Mouse (Mus musculus): ENCODE data around the gene Fancd2os. TPM values are rescaled to one million over a fixed set of nuclear protein-coding genes. Genes with fewer than 3 reads are reported as not detected.

The Fancd2os gene
- total RNA-seq (2021) = not detected

DNA sequence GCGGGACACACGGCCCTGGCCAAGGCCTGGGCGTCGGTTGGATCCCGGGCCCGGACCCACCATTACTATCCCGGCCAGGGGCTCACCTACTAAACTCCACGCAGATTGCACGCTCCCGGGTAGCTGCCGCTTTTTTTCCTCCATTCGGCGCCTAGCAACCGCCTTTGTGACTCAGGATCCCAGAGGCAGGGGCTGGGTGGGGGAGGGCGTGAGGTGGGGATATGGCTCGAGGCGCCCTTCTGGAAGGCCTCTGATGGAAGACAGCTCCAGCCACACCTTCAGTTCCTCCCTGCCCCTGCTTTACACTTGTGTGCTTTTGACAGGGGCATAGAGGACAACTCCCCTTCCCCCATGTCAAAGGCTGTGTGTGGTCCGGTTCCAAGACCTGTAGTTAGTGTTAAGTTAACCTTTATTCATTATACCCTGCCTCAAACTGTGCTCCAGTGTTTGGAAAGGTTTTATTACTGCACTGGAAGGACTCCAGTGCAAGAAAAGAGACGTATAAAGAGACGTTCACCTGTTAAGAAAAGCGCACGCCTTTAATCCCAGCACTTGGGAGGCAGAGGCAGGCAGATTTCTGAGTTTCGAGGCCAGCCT lies at the start of gene Fancd2os:
Gene Fancd2os (minus strand): TSS at position 173 of the 597 bp plus-strand sequence.
- intact Hi-C loops (cut with DNase I) = no loop called here
- DNase-seq = no peak

- DNase-seq = no peak
- intact Hi-C loops (cut with DNase I) = no loop called here
Observed at GRCm38 (mm10) chr6:113650197-113650640, 49.7 kb upstream of the Fancd2os start.

DNA sequence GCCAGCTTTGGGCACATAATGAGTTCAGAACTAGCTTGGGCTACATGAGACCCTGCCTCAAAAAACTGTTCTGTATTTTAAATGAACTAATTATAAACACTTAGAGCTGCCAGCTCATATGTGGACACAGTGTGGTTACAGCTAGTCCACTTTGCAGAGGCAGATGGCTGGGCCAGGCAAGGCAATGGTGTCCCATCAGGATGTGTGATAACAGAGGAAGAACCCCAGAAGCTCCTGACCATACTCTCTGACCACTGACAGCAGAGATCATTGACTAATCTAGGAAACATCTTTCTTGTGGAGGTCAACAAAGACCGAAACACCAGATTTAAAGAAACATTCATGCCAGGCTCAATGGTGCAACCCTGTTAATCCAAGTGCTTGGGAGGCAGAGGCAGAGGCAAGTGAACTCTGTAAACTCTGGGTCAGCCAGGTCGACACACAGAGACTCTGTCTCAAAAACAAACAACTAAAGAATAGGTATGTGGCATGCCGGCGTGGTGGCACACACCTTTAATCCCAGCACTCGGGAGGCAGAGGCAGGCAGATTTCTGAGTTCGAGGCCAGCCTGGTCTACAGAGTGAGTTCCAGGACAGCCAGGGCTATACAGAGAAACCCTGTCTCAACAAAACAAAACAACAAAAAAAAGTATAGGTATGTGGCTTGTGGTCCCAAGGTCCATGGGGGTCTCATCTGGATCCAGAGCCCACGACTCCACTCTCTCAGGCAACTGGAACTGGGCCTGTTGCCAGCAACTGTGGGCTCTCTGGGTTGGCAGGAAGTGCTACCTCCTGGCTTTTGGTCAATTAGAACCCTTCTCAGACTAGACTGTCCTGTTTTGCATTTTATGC lies 49.1 kb upstream of the Fancd2os start:
- no peak for DNase-seq
- intact Hi-C loops (cut with DNase I) = no loop called here

GRCm38 (mm10) chr6:113644808-113645207 lies 44.3 kb upstream of the Fancd2os start:
- DNase-seq = peak; percentile 70 to 72
- intact Hi-C loops (cut with DNase I) = no loop called here

GRCm38 (mm10) chr6:113643967-113644366 lies 43.5 kb upstream of the Fancd2os start:
- intact Hi-C loops (cut with DNase I) = no loop called here
- DNase-seq = no peak

GRCm38 (mm10) chr6:113643021-113643420 lies 42.5 kb upstream of the Fancd2os start:
- no peak for DNase-seq
- intact Hi-C loops (cut with DNase I) = no loop called here

GRCm38 (mm10) chr6:113642605-113643004 lies 42.1 kb upstream of the Fancd2os start:
- no peak for DNase-seq
- intact Hi-C loops (cut with DNase I) = no loop called here

- intact Hi-C loops (cut with DNase I) = loop anchor here (2.0 to 5.0 kb wide), 2 partner anchors 20 to 58 kb away; partner anchors contain the start of gene Tatdn2
- DNase-seq = no peak
Observed at GRCm38 (mm10) chr6:113639201-113639600, 38.7 kb upstream of the Fancd2os start.

DNA sequence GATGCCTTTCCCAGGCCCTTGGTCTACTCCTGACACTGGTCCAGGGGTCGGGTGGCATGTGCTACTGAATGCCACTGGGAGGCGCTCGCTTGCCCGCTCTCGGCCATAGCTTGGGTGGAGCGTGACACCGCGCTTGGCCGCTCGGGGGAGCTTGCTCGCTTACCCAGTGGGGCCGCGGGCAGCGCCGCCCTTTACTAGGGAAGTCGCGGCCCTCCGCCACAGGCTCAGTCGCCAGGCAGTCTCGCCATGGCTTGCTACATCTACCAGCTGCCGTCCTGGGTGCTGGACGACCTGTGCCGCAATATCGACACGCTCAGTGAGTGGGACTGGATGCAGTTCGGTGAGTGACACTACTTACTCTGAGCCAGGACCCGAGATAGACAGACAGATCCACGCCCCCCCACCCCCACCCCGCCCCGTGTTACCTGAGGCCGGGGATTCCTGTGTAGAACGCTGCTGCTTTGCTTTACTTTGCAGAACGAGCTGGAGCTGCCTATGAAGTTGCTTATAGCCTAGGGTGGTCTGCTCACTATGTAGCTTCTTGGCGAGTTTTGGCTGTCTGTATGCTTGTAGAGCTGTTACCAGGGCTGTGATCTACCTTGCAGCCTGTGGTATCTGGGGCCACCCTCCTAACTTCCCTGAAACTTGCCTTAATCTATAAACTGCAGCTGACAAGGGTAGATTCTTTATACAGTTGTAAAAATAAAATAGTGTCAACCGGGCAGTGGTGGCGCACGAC lies 38.0 kb upstream of the Fancd2os start, which contains the start of gene Irak2:
Gene Irak2 (plus strand): TSS at position 166 of the 739 bp plus-strand sequence.
- DNase-seq = peak; percentile 97
- intact Hi-C loops (cut with DNase I) = loop anchor here (1.0 to 5.0 kb wide), 3 partner anchors 20 to 59 kb away; partner anchors contain the start of gene Tatdn2

GRCm38 (mm10) chr6:113632863-113633262 lies 32.3 kb upstream of the Fancd2os start:
- intact Hi-C loops (cut with DNase I) = no loop called here
- DNase-seq = no peak

- DNase-seq = no peak
- intact Hi-C loops (cut with DNase I) = no loop called here
Observed at GRCm38 (mm10) chr6:113630322-113630721, 29.8 kb upstream of the Fancd2os start.

DNA sequence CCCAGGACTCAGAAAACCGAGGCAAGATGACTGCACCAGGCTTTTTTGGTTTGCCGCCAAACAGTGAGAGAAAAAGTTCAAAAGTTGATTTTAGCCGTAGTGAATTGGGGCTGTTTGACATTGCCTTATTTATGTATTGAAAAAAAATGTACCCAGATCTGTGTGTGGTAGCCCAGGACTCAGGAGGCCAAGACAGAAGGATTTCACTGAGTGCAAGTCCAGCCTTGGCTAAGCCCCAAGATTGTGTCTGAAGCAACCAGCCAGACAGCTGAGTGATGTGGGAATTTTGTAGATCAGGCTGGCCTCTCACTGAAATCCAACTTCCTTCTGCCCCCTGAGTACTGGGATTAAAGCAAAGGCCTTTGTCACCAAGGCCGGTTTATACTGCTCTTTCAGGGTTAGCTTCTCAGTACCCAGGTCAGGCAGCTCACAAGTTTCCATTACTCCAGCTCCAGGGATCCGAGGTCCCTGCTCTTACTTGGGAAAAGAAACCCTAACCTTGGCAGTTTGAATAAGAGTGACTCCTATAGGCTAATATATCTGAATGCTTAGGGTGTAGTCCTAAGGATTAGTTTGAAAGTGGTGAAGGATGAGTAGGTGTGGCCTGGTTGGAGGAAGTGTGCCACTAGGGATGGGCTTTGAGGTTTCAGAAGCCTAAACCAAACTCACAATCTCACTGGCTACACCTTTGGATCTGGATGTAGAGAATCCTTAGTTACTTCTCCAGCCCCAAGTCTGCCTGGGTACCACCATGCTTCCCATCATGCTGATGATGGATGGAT lies 24.7 kb upstream of the Fancd2os start:
- intact Hi-C loops (cut with DNase I) = no loop called here

DNA sequence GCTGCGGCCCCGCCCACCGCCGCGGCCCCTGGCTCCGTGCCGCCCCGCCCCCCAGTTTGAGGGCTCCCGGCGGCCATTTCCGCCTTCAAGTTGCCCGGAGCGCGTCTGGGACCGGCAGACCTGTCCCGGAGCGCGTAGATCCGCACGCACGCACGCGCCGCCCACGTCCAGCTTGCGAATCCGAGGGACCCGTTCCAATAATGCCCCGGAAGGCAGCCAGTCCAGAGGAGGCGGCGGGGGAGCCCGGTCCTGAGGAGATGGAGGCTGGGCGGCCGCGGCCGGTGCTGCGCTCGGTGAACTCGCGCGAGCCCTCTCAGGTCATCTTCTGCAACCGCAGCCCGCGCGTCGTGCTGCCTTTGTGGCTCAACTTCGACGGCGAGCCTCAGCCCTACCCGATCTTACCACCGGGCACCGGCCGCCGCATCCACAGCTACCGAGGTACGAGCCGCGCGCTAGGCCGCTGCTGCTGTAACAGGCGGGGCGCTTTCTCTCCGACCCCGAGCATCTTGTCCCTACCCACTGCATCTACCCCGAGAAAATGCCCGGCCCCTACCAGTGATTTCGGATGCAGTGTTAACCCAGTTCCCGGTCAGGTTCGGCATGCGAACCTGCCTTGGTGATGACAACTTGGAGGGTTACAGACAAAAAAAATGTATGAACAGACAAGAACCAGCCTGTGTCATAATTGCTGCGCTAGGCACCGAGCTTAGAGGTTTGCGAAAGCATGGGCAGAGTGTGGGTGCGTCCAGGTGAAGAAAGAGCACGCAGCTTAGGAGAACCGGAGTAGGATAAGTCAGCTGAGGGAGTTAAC lies 23.6 kb upstream of the Fancd2os start, which contains the start of gene Vhl:
Gene Vhl (plus strand): TSS at position 19 of the 811 bp plus-strand sequence.
- intact Hi-C loops (cut with DNase I) = no loop called here
- DNase-seq = peak; percentile 92

More for the DNA sequence above, 24.7 kb upstream of the Fancd2os start:
- DNase-seq = peak in 1 of 2 experiments; percentile 30

GRCm38 (mm10) chr6:113623386-113623785 lies 22.9 kb upstream of the Fancd2os start:
- DNase-seq = no peak
- intact Hi-C loops (cut with DNase I) = no loop called here

- intact Hi-C loops (cut with DNase I) = no loop called here
- DNase-seq = no peak
Observed at GRCm38 (mm10) chr6:113615489-113615888, 15.0 kb upstream of the Fancd2os start.

- no peak for DNase-seq
- intact Hi-C loops (cut with DNase I) = no loop called here
Observed at GRCm38 (mm10) chr6:113614997-113615396, 14.5 kb upstream of the Fancd2os start.

GRCm38 (mm10) chr6:113614152-113614551 lies 13.6 kb upstream of the Fancd2os start:
- intact Hi-C loops (cut with DNase I) = no loop called here
- DNase-seq = no peak

DNA sequence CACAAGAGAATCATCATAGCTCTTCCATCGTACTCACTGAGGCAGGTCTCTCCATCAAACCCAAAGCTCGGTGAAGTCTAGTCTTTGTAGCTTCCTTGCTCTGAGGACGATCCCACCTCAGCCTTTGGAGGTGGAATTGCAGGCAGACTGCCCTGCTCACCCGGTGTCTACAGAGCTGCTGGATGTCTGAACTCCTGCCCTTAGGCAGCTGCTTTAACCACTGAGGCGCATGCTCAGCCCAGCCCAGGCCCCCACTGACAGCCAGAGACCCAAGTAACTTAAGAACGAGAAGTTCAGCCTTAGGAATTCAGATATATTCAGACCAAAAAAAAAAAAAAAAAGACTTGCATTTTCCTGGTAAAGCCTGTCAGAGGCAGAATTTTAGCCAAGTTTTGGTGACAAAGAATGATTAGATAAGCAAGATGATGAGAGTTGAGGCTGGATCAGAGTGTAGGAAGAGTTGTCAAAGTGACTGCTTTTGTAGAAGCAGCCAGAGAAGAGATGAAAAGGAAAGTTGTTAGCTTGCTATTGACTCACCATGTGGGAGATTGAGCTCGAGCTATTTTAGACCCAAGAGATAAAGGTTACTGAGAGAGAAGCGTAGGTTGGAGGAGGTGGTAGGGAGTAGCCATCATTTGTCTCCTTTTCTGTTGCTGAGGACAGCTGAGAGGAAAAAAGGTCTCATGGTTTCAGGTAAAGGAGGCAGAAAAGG lies 11.9 kb upstream of the Fancd2os start:
- intact Hi-C loops (cut with DNase I) = no loop called here
- DNase-seq = peak; percentile 23 to 25

DNA sequence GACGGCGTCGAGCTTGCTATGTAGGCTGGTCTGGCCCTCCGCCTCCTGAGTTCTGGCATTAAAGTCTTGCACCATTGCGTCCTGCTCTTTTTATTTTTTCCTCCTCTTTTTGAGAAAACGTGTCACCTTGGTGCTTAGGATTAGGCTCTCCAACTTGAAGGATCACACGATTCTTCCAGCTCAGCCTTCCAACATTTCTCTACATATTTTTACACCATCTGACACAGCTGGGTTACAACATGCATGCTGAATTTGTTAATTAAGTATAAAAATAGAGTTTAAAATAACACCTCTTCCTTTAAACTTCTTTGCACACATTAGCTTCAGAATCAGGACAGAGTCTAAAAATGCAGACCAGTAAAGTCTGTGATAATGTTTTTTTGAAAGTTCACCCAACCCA lies 8.8 kb upstream of the Fancd2os start:
- intact Hi-C loops (cut with DNase I) = no loop called here
- no peak for DNase-seq

Data from heart, postnatal 10 days (tissue).